Mouse (Mus musculus) heart, postnatal 25 days (tissue): ENCODE measurements at regions not wholly inside any gene's neighbourhood (a gene's known extent, or its start where the extent isn't known, plus 50 kb on each side); places are given as distances from the start of the nearest gene placed in this dataset.
A peak's percentile ranks its signal among the peaks of the same experiment; 100 is the strongest.

Source experiments
- DNase-seq: peaks from one replicate; pipeline ENCODE4 v3.0.0; 2022; ENCODE audit warnings: low spot score
- intact Hi-C: fragments of 180-260 bp; cut with DNase I; formaldehyde crosslinking; loops from one replicate; pipeline ENCODE4 v1.15.1; 2025

DNA sequence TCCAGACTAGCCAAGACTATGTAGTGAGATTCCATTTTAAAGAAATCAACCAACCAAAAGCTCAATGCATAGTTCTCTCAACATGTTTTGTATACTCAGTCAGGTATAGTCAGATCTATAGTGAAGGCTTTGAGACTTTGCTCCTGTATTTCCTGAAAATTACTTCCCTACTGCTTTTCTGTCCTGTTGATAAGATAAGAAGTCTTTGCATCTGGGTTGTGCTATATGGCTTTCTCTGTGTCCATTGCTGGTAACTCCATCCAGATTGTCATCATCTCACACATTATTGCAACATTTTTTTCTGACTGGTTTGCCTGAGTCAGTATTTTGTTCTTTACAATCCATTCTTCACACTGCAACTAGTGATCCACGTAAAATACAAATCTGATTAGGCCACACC lies 74.0 kb downstream of the Agtr2 start:
- intact Hi-C loops, result loop anchor here (10.0 kb wide), 1 partner anchor 46 kb away; no protein-coding TSS in a partner anchor
- no peak for DNase-seq

DNA sequence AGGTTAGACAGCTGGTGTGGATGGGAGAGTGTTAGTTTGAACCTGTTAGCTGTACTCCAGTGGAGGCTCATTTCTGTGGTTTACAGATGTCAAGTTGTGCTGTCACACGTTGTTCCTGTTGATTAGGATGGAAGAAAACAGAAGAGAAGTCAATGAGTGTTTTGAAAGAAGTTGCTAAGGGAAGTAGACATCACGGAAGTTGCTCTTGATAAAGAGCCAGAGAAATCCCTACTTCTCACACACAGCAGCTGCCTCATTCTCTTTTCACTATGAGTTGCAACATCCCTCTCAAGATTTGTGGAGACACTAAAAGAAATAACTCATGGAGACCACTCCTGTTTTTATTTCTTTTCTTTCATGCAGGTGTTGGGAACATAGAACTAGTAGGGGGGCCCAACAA lies 82.3 kb downstream of the Agtr2 start:
- intact Hi-C loops, result no loop called here
- no peak for DNase-seq

DNA sequence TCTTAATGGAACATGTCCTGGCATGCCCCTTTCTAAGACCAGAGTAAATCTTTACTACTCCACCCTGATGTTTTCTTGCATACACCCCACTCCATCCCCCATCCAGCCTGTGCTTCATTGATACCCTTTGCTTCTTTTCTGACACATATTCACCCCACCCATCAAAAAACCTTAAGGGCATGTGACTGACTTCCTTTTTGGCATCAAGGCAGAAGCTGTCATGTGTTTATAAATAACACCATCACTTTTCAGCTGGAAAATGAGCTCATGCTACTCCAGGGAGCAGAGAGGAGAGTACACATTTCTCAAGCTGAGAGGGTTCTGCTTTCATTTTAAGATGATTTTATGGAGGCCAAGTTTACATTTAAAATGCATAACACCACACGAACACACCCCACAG lies 83.2 kb downstream of the Agtr2 start:
- intact Hi-C loops, result no loop called here
- peak; percentile 8 for DNase-seq

DNA sequence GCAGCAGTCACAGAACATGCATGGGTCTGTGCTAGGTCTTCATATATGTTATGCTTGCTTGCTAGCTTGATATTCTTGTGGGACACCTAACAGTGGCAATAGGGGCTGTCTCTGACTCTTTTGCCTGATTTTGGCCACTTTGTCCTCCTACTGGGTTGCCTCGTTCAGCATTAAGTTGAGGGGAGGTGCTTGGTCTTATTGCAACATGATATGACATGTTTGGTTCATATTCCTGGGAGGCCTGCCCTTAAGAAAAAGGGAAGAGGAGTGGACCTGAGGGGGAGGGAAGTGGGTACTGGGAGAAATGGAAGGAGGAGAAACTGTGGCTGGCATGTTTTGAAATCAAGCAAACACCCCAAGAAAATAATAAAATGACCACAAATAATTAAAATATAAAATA lies 83.6 kb downstream of the Agtr2 start:
- intact Hi-C loops, result no loop called here
- no peak for DNase-seq

DNA sequence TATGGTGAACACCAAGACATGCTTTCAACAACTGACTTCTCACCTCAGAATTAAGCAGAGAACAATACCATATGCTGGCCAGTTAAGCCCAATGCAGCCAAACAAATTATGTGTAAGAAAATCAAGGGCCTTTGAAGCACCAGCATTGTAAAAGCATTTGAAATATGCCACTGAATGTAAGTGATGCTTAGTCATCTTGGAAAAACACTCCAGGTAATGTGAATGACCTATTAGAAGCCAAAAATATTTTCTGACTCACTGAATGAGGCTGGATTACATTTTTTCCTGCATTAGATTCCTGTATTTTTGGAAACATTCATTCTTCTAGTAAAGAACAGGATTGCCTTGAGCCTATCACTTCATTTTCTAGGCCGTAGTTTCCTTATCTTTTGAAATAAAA lies 95.6 kb downstream of the Agtr2 start:
- intact Hi-C loops, result no loop called here
- DNase-seq, result no peak

DNA sequence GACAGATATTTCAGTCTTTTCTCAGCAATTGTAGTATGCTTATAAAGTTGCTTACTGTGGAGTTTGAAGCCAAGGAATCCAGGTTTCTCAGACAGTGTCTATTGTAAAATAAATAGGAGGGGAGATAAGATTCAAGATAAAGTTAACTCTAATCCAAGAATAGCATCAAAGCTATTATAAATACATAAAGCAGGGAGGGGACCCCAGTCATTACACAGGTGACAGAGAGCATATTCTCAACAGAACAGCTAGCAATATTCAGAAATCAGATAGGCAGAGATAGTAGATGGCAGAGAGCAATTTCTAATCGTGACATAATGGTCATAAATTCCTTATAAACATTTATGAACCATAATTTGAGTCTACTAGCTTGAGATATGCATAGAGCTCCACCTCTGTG lies 101.7 kb downstream of the Agtr2 start:
- DNase-seq, result no peak

DNA sequence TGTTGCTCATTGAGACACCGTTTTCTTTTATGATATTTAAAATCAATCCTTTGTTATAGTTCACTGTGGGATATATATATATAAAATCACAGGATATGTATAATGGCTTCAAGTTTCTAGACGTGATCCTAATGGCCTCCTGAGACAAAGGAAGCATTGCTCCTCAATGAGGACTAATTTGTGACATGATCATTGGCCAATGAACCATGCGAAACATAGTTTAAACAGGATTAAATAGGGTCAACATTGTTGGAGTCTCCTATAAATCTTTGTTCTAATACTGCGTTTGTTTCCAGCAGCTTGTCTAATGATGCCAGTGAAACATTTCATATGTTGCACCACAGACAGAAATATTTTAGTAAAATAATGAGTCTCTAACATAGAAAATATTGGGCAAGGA lies 105.5 kb downstream of the Agtr2 start:
- DNase-seq, result no peak
- intact Hi-C loops, result no loop called here

More for the DNA sequence above, 101.7 kb downstream of the Agtr2 start:
- intact Hi-C loops, result no loop called here
